Mouse (Mus musculus) gastrocnemius, postnatal 14 days (tissue): ENCODE data around the gene Sema3f. TPM values are rescaled to one million over a fixed set of nuclear protein-coding genes. Genes with fewer than 3 reads are reported as not detected.

Experiments
- DNase-seq: peaks from one replicate; pipeline ENCODE4 v3.0.0; 2021; ENCODE audit warnings: mixed read lengths
- intact Hi-C: fragments of 180-260 bp; cut with DNase I; formaldehyde crosslinking; loops from one replicate; pipeline ENCODE4 v1.15.1; 2025; ENCODE audit warnings: low total_unique reads
- long read RNA-seq, 2 experiments: library from polyadenylated mRNA; stranded (forward); transcript quantifications; one replicate each; pipeline ENCODE4 v2.0.0; 2021
- total RNA-seq, 2 experiments: library from RNA; stranded (reverse); gene quantifications; 2 replicates each; pipeline ENCODE4 v1.2.3; 2021

Gene Sema3f
- total RNA-seq, result 10 to 100 TPM in 1 of 2 experiments, 1 to 10 TPM in 1; 8.4 to 10.6 TPM
- long read RNA-seq, experiment 1, partial matches to known transcripts, result 3 of 7 reads
- long read RNA-seq, experiment 1, other reads (novel, unspliced or antisense), result 4 of 7 reads
- long read RNA-seq, experiment 2, partial matches to known transcripts, result 2 of 8 reads
- long read RNA-seq, experiment 2, other reads (novel, unspliced or antisense), result 6 of 8 reads

DNA sequence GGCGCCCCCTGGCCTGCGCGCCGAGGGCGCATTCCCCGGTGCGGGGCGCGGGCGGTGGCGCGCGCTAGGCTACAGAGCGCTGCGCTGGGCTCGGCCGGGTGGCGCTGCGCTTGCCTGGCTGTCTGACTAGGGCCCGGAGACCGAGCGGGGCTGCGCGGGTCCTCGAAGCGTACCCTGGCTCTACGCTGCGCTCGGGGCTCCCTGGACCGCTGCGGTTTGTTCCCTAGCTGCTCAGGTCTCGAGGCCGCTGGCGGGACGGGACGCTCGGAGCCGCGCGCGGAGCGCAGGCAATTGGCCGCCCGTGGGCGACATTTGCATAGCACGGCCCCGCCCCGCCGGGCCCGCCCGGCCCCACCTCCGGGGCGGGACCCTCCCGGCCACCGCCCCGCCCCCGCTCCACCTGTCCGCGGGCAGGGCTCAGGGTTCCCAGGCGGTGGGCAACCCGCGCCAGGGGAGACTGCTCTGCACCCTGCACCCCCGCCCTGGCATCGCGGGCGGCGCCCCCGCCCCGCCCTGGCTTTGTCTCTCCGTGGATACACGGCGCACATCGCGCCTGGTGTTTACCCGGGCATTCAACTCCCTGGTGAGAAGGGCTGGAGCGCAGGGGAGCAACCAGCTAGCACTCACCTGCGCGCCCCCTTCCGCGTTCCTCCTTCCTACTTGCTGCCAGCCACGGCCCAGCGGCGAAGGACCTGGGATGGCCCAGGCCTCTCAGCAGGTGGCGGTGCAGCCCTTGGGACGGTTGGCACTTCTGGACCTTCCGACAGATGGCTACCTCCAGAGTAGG, at the start of gene Sema3f:
Sema3f (minus strand) TSS at position 779 of the 787 bp plus-strand sequence.
- intact Hi-C loops, result no loop called here
- peak; percentile 82 for DNase-seq

DNA sequence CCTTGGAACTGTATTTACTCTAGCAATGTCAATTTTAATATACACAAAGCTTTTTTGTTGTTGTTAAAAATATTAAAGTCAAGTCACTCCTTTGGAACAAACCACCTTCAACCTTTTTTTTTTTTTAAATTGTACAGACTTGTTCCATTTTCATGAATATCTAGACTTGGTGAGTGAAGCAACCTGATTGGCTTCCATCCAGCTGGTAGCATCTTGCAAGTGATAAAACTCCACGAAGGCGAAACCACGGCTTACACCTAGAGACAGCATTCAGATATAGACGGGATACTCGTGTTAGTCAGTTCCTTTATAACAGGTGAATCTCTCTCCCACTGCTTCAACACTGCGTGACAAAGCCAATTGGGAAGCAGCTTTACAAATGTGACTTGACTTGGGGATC, 49.3 kb upstream of the Sema3f start:
- intact Hi-C loops, result no loop called here
- no peak for DNase-seq

DNA sequence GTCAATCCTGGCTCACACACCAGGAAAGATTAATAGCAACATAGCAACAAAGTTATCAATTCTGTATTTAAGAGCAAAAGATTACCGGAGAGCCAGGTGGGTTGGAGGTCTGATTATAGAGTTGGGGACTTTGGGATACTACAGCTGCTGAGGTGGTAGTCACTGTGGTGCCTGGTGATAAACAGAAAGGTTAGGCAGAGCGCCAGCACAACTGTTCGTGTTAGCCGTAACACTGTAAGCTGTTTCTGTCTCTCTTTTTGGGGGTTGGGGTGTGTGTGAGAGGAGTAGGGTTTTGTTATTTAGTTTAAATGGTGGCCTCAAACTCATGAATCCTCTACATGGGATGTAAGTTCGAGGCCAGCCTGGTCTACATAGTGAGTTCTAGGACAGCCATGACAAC, 40.1 kb upstream of the Sema3f start:
- no peak for DNase-seq
- intact Hi-C loops, result no loop called here

DNA sequence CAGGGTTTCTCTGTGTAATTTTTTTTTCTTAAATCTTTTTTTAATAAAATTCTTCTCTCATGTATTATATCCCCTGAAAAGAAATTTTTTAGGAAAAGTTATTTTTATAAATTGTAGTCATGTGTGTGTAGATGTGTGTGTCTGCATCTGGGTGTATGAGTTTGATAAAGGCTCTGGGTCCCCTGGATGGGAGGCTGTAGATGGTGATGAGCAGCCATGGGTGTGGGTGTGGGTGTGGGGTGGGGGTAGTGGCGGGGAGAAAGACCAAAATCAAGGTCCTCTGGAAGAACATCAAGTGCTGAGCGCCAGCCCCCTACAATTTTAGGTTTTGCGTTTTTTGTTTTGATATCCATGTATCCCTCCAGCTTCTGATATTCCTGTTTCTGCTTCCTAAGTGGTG, 37.8 kb upstream of the Sema3f start:
- intact Hi-C loops, result no loop called here
- no peak for DNase-seq

DNA sequence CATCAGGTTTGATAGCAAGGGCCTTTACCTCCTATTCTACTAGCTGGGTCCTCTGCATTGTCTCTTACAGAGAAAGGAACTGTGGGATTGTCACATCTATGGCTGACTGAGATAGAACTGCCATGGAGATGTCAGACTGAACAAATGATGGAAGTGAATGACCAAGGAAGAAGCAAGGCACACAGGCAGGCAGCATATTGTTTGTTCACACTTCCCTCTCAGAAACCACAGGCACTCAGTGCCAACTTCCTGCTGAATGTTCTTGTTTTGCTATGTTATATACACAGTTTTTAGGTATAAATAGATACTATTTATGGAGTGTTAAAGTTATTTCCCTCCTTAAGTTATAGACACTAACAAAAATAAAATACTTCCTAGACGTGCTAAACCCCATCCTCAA, 37.0 kb upstream of the Sema3f start:
- intact Hi-C loops, result no loop called here
- no peak for DNase-seq

DNA sequence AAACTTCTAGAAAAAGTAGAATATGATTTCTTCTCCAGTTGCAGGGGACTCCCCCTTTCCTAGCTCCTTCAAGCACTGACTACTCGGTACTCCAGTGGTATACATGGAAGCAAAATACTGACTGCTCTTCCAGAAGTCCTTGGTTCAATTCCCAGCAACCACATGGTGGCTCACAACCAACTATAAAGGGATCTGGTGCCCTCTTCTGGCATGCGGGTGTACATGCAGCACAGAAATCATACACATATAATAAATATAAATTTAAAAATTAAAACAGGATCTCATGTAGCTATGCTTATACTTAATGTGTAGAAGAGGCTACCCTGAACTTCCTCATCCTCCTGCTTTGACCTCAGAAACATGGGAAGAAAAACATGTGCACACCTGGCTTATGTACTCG, 36.4 kb upstream of the Sema3f start:
- intact Hi-C loops, result no loop called here
- DNase-seq, result no peak

DNA sequence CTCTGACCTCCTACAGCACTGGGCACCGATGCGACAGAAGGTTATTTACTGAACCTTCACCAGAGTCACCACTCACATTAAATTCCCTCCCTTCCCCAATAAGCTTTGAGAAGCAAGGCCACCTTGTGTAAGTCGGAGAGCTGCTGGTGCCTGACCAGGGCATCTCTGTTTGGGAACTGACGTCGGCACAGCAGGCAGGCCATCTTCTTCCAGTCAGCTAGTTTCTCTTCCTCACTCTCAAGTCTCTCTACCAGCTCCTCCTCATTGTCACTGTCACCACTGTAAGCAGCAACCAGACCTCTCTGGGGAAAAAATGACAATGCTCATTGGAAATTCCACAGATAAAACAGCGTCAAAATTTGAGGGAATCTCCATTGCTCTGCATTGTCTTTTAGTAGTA, 33.8 kb upstream of the Sema3f start:
- no peak for DNase-seq
- intact Hi-C loops, result no loop called here

DNA sequence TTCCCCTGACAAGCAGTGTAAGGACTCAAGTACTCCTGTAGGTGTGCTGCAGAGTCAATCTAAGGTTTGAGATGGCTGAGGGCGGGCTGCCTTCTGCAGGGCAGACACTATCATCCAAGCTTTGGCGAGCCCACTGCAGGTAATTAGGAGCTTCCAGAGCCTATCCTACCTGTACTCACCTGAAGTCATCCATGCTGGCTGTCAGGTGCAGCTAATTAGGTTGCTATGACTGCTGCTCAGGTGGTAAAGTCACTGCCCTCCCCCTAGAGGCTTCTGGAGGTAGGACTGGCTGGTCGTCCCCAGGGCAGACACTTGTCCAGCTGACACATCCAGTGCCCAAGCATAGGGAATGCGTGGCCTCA, 28.5 kb upstream of the Sema3f start:
- no peak for DNase-seq
- intact Hi-C loops, result no loop called here

DNA sequence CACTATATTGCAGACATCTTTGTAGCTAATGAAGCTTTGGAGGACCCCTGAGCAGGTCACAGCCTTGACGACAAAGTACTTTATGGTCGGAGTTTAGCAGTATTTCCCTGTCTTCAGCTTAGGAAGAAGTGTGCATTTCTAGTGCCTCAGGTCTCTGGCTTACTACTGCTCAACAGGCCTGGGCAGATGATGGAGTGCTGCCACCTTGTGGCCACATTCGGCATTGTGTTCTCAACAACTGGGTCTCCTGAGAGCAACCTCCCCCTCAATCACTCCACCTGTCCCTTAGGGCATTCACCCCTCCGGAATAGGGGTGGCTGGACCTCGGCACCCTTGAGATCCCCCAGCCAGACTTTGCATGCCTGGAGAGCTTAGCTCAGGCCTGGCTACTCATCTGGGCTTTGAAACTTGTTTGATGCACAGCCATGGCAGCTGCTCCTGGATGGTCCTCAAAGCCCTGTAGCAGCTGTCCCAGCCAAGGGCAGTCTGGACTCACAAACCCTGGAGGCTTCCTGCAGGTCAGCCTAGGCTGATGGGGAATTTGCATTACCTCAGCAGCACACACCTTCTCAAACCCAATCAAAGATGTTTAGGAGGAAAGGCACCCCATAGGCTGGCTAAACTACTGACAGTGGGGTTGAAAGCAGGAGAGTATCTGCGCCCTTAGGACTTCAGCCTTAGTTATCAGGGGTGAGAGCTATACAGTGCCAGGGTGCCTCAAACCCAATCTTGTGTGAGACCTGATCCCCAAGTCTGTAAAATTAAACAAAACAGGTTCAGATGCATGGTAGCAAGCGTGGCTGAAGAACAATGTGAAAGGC, 28.0 kb upstream of the Sema3f start:
- DNase-seq, result peak; percentile 84
- intact Hi-C loops, result no loop called here

DNA sequence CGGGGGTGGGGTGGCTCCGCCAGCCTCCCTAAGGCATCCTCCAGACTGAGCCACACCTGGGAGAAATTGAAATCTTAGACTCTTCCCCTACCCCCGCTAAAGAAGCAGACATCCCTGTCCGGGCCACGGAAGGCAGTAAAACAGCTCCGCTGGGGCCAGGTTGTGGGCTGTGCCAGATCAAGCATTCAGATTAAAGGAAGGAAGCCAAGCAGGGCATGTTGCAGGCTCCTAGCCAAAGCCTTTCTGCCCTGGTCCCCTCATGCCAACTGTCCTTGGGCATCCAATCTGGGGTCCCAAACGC, 25.9 kb upstream of the Sema3f start:
- intact Hi-C loops, result loop anchor here (2.0 kb wide), 1 partner anchor 47 kb away; no protein-coding TSS in a partner anchor
- no peak for DNase-seq

DNA sequence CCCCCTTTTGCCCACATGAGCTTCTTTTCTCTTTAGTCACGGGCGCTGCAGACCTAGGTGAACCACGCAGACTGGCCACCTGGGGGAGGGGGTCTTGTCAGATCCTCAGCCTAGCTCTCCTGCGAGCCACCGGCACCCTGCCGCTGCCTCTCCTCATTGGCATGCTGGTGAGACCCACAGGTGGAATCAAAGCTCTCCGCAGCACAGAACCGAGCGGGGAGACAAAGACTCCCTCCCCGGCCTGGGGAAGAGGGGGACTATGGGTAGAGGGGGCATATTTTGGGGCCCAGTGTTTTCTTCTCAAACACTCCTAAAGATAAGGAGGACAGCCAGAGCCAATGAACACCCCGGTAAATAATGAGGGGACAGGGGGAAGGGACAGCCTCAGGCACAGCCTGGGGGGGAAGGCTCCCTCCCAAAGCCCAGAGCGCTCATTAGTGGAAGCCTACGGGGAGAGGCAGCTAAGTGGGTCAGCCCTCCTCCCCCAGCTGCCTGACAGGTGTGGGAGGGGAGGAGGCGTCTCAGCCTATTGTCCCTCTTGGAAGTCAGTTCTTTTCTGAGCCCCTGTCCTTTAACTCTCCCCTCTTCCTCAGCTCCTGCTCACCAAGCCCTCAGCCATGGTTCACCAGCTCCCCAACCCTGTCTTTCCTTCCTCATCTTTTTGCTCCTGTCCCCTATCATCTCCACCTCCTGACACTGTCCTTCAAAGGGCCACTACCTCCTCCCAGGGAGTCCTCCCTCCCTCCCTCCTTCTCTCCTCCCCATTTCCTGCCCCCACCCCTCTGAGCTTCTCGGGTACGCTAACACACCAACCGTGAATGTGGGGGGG, 25.3 kb upstream of the Sema3f start:
- DNase-seq, result no peak
- intact Hi-C loops, result loop anchor here (2.0 kb wide), 1 partner anchor 47 kb away; no protein-coding TSS in a partner anchor

DNA sequence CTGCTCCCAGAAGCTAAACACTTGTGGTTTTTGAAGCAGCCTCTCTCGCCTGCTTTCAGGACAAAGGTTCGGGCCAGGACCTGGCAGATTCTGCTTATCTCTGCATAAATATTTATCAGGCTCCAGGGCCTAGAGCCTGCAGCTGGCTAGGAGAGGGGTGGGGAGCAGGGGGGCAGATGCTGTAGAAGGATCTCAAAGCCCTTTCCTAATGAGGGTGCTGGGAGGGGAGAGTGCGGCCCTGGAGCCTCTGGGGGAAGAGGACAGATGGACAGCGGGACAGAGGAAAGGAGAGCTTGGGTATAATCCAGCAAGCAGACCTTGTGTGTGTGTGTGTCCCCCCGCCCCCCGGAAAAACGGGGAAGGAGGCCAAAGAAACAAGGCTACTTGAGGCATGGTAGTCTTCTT, 24.3 kb upstream of the Sema3f start:
- no peak for DNase-seq
- intact Hi-C loops, result no loop called here

DNA sequence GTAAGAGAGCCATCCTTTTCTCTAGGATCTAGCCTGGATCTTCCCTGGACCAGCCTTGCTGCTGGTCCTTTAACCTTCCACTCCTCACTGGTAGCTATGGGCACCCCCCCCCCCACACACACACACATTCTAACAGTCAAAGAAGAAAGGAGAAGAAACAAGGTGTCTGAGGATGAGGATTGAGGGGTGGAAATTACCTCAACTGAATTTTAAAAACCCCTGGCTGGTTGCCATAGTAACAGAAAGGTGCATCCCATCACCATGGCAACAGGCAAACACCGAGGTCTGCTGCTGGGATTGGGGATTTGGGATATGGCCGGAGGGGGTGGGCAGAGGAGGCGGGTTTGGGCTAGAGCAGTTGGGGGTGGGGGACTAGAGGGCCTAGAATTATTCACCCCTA, 19.4 kb upstream of the Sema3f start:
- DNase-seq, result no peak
- intact Hi-C loops, result no loop called here

DNA sequence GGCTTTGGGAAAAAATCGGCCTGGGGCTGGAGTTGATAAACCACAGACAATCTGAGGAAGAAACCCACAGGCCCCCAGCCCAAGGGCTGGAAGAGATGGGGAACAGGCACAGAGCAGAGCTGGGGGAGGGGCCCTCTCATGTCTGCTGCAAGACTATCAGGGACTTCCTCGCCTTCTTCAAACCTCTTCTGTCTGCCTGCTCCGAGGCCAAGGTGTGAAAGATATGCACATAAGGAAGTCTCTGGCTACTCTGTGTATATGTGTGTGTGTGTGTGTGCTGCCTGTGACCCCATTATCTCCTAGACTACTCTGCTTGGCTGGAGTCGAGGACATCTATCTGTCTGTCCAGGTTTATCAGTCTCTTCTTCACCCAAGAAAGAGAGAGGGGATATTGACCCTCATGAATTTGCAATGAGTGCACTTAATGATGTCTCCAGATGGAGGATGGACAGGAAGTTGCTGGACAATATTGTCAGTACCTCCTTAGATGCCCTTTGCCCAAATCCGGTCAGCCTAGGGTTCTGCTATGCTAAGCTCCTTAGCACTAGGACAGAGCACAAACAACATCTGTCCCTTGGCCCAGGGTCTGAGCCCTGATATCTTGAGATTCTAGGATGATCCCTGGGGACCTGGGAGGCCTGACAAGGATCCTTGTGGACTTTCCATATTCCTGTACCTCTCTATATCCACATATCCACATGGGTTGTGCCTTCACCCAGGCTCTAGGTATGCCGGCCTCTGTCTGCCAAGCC, 18.8 kb upstream of the Sema3f start:
- DNase-seq, result no peak
- intact Hi-C loops, result no loop called here

DNA sequence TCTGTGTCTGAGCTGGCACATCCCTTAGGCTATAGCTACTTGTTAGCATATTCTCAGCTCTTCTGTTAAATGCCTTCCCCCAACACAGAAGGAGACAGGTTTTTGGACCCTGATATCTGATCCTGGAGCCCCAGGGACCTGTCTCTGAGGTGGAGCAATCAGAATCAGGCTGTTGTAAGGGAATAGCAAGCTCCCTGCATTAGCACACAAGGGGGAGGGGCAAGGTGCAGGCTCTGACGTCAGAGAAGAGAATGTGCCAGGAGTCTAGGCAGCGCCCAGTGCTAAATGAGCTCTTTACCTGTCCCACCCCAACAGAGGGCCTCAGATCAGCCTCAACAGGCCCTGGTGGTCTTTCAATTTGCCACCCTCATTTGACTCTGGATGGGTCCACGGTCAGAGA, 16.8 kb upstream of the Sema3f start:
- intact Hi-C loops, result no loop called here
- DNase-seq, result no peak

DNA sequence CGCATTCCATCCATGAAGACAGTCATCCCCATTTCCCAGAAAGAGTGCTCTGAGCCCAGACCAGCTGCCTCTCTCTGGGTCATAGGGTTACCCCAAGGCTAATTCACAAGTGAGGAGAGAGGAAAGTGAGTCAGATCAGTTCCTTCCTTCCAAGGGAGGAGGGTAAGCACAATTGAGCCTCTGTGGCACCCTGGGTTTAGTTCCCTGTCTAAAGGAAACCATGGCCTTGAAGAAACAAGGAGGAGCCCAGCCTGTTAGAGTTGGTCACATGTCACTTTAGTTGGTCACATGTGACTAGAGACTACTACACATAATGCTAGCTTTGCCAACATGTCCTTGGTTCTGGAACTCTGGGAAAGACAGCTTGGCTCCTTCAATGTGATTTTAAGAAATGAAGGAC, 14.5 kb upstream of the Sema3f start:
- intact Hi-C loops, result no loop called here
- DNase-seq, result no peak

DNA sequence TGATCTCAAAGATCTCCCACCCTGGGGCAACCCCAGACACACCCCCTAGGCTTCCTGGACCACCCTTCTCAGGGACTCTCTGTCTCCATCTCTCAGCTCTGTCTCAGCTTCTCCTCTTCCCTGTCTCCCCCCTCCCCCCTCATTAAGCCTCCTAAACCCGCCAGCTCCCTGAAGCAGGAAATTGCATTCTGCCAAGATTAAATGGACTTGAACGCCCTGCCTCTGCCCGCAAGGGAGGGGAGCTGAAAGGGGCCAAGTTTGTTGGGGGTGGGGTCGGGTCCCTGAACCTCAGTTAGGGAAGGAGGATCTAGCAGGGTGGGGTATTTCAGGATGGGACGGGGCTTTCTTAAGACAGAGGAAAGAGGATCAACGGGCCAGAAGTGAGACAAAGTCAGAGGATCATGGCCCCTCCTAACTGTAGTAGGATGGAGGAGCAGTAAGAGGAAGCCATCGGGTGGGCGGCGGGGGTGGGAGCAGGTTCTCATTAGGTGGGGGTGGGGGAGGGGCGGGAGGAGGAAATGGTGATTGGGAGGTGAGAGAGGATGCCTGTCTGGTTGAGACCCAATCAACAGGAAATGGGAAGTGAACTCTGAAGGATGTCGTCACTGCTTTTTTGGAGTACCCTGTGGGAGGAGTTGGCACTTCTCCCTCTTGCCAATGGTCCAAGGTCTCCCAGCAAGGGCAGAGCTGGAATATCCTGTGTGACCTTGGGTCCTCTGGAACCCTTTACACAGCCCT, 13.7 kb upstream of the Sema3f start:
- intact Hi-C loops, result no loop called here
- no peak for DNase-seq

DNA sequence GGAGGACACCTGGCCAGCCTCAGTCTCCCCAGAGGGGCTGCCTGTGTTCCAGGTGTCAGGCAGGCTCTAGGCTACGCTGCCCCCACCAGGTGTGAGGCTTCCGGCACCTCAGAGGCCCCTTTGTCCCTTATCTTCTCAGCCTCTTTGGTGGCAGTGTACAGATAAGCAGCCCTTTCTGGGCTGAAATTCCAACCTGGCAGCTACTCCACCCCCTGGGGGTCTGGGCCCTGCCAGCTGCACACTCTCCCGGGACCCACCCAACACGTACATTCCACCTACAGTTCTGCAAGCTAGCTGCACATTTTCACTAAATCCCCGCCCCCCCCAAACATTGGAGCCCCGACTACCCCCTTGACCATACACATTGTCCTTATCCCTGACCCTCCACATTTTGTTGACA, 13.0 kb upstream of the Sema3f start:
- no peak for DNase-seq
- intact Hi-C loops, result no loop called here
